ENCODE assay signal across 16 mouse cellular contexts in the genomic region with DNA sequence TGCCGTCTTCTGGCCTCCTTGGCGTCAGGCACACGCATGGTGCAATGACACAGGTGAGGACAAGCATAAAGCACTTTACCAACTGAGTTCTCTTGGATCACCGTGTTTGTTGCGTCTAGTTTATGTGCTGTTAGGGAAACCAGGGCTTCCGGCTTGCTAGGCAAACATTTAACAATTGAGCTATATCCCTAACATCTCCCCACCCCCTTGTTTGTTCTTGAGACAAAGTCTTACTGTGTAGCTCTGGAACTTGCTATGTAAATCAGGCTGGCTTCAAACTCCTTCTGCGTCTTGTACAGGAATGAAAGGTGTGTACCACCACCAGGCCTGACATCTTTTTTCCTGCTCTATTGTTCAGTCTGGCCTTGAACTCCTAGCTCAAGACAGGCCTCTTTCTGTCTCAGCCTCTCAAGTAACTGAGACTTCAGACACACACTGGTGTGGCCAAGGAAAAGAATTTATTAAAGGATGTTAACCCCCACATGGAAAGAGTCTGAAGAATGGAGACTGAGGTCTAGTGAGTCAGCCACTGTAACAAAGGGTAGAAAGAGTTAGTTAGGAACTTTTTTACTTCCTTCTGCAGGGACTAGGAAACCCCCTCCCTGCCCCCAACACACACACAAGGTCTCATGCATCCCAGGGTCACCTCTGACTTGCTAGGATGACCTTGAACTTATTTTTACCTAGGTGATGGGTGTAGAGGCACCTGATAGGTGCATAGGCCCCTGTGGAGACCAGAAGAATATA. TPM values are rescaled to one million over a fixed set of nuclear protein-coding genes. Genes with fewer than 3 reads are reported as not detected.
DNase-seq lines count a peak whose midpoint lies in the region; ATAC-seq and TF ChIP-seq lines count a peak whose summit lies in the region.
"Had no signal": no experiment of that assay in that cellular context is flagged by ENCODE, and none has a peak within 500 bp of the region (broad histone marks: within the 10 kb centered on the region; RNA-seq: fewer than 3 reads in every experiment).

No protein-coding gene starts in this region.

- no peak overlapping the region for H3K4me2 ChIP-seq in kidney, embryonic 16.5 days (replicated peaks; ENCODE audit: low read depth, low read length)
- no peak overlapping the region for H3K4me2 ChIP-seq in kidney, embryonic 14.5 days (replicated peaks; ENCODE audit: low read depth, low read length)
- peak overlapping the region; percentile 92 for H3K4me2 ChIP-seq in myocyte (ENCODE audit: low read depth)
- H3K4me2 ChIP-seq: embryonic facial prominence, embryonic 13.5 days; midbrain, embryonic 11.5 days; neural tube, embryonic 12.5 days had no signal

- H3K9ac ChIP-seq in kidney, embryonic 16.5 days (replicated peaks; ENCODE audit: low read length), result no peak overlapping the region
- H3K9ac ChIP-seq in kidney, embryonic 14.5 days (ENCODE audit: low read depth, low read length), result no peak overlapping the region
- no peak overlapping the region for H3K9ac ChIP-seq in ES-Bruce4 (ENCODE audit: low read depth, poor library complexity, severe bottlenecking)
- H3K9ac ChIP-seq: embryonic facial prominence, embryonic 13.5 days; liver, embryonic 14.5 days; neural tube, embryonic 12.5 days had no signal

- no peaks in the 10 kb centered on the region for H3K79me2 ChIP-seq in myocyte (ENCODE audit: control insufficient read depth, insufficient read depth)

- H3K27me3 ChIP-seq in kidney, embryonic 16.5 days (ENCODE audit: insufficient read depth, low read length), result no peaks in the 10 kb centered on the region
- no peaks in the 10 kb centered on the region for H3K27me3 ChIP-seq in kidney, embryonic 14.5 days (ENCODE audit: control insufficient read depth, insufficient read depth, low read length)
- no peaks in the 10 kb centered on the region for H3K27me3 ChIP-seq in ES-Bruce4 (ENCODE audit: control insufficient read depth, insufficient read depth, low read length, poor library complexity, severe bottlenecking)
- H3K27me3 ChIP-seq in myocyte (ENCODE audit: control insufficient read depth, insufficient read depth, insufficient read length), result no peaks in the 10 kb centered on the region
- H3K27me3 ChIP-seq: embryonic facial prominence, embryonic 13.5 days; neural tube, embryonic 12.5 days had no signal

- 74% methylated on average over 7 of the region's 7 CpGs for WGBS in kidney, embryonic 16.5 days
- 85% methylated on average over 7 of the region's 7 CpGs for WGBS in kidney, embryonic 14.5 days

- DNase-seq in urinary bladder, postnatal 25 days (ENCODE audit: low spot score), result no peak
- no peak for DNase-seq in layer of hippocampus, postnatal 10 days (ENCODE audit: low spot score in 2 of 2)
- DNase-seq: cerebellum, postnatal 10 days; kidney, postnatal 14 days; right cerebral cortex, adult 18-20 months; thymus, postnatal 4 days had no signal

- no peak overlapping the region for H3K4me3 ChIP-seq in kidney, embryonic 16.5 days (ENCODE audit: low read length)
- H3K4me3 ChIP-seq in kidney, embryonic 14.5 days (ENCODE audit: low read length), result no peak overlapping the region
- H3K4me3 ChIP-seq in ES-Bruce4 (ENCODE audit: low read depth, low read length) (no peak overlapping the region), myocyte (no peak overlapping the region)
- H3K4me3 ChIP-seq in embryonic fibroblast, embryonic 13.5 days (ENCODE audit: insufficient read depth, low read length), result no peak overlapping the region
- H3K4me3 ChIP-seq: embryonic facial prominence, embryonic 13.5 days; neural tube, embryonic 12.5 days had no signal

- peaks cover 58% of the 10 kb centered on the region for H3K4me1 ChIP-seq in kidney, embryonic 16.5 days (ENCODE audit: insufficient read depth, low read length)
- H3K4me1 ChIP-seq in kidney, embryonic 14.5 days (ENCODE audit: control insufficient read depth, insufficient read depth, low read length), result peaks cover 29% of the 10 kb centered on the region
- peaks cover 10% of the 10 kb centered on the region for H3K4me1 ChIP-seq in ES-Bruce4 (ENCODE audit: control insufficient read depth, insufficient read depth, low read length)
- H3K4me1 ChIP-seq in embryonic fibroblast, embryonic 13.5 days (ENCODE audit: control insufficient read depth, insufficient read depth, low read length), result peaks cover 24% of the 10 kb centered on the region
- H3K4me1 ChIP-seq: neural tube, embryonic 12.5 days had no signal

- peak overlapping the region; percentile 63; the same call in 1 of the 2 replicates for H3K27ac ChIP-seq in kidney, embryonic 16.5 days (ENCODE audit: low read length)
- no peak overlapping the region; the same call in 1 of the 2 replicates for H3K27ac ChIP-seq in kidney, embryonic 14.5 days (ENCODE audit: low read depth, low read length)
- H3K27ac ChIP-seq in ES-Bruce4 (ENCODE audit: insufficient read depth, low read length), result peak overlapping the region; percentile 53
- H3K27ac ChIP-seq in embryonic fibroblast, embryonic 13.5 days (ENCODE audit: insufficient read depth, low read length), result peak overlapping the region; percentile 100
- H3K27ac ChIP-seq: embryonic facial prominence, embryonic 13.5 days; liver, embryonic 14.5 days; neural tube, embryonic 12.5 days had no signal

- TF ChIP-seq POLR2A in ES-Bruce4 (IDR thresholded peaks at IDR 0.05; ENCODE audit: insufficient read depth, low read length) (no peak), myocyte (IDR thresholded peaks at IDR 0.05; ENCODE audit: insufficient read length, low read depth) (no peak)
- TF ChIP-seq POLR2A in embryonic fibroblast, embryonic 13.5 days (IDR thresholded peaks at IDR 0.05; ENCODE audit: low read depth, low read length), result peak; percentile 2; the same call in 1 of the 2 replicates

- TF ChIP-seq CTCF in ES-Bruce4 (IDR thresholded peaks at IDR 0.05; ENCODE audit: low read depth, low read length), result no peak
- TF ChIP-seq CTCF in embryonic fibroblast, embryonic 13.5 days (IDR thresholded peaks at IDR 0.05; ENCODE audit: borderline replicate concordance, insufficient read depth, low read length), result no peak

- TF ChIP-seq EP300 in ES-Bruce4 (IDR thresholded peaks at IDR 0.05; ENCODE audit: insufficient read depth, low read depth, low read length), result no peak

- H3K9me3 ChIP-seq in kidney, embryonic 16.5 days (ENCODE audit: low read length), result no peaks in the 10 kb centered on the region
- H3K9me3 ChIP-seq in kidney, embryonic 14.5 days (ENCODE audit: control insufficient read depth, low read length), result no peaks in the 10 kb centered on the region
- H3K9me3 ChIP-seq in ES-Bruce4 (replicated peaks; ENCODE audit: control insufficient read depth, insufficient read depth, low read length, poor library complexity, severe bottlenecking), result no peaks in the 10 kb centered on the region
- H3K9me3 ChIP-seq: embryonic facial prominence, embryonic 13.5 days; neural tube, embryonic 12.5 days had no signal

- no peak for ATAC-seq in kidney, embryonic 16.5 days (ENCODE audit: low FRiP score, low TSS enrichment)
- no peak for ATAC-seq in kidney, embryonic 14.5 days (ENCODE audit: low FRiP score, low TSS enrichment)
- ATAC-seq in CD4-positive, CD25-positive, alpha-beta regulatory T cell, adult 4 months, result no peak

- H3K36me3 ChIP-seq in kidney, embryonic 16.5 days (ENCODE audit: insufficient read depth, low read length), result no peaks in the 10 kb centered on the region
- H3K36me3 ChIP-seq in kidney, embryonic 14.5 days (ENCODE audit: control insufficient read depth, insufficient read depth, low read length), result no peaks in the 10 kb centered on the region
- H3K36me3 ChIP-seq in ES-Bruce4 (ENCODE audit: control insufficient read depth, insufficient read depth, low read length, poor library complexity, severe bottlenecking) (no peaks in the 10 kb centered on the region), myocyte (ENCODE audit: control insufficient read depth, insufficient read depth) (no peaks in the 10 kb centered on the region)
- H3K36me3 ChIP-seq: embryonic facial prominence, embryonic 13.5 days; neural tube, embryonic 12.5 days had no signal

- H3ac ChIP-seq in myocyte (ENCODE audit: control insufficient read depth, insufficient read length), result no peak overlapping the region

TF ChIP-seq in myocyte, 11 proteins besides CTCF, POLR2A, EP300 and RAD21 (continues in another document):
- no peak for TF ChIP-seq MYOD1 (IDR thresholded peaks at IDR 0.05; ENCODE audit: control insufficient read depth in 1 of 3, insufficient read length in 2 of 3, low read depth in 2 of 3)
- TF ChIP-seq CEBPB (IDR thresholded peaks at IDR 0.05; ENCODE audit: insufficient read depth, poor library complexity, severe bottlenecking), result no peak
- TF ChIP-seq MYOG (IDR thresholded peaks at IDR 0.05; ENCODE audit: control insufficient read depth in 1 of 3, insufficient read depth in 1 of 3, insufficient read length in 2 of 3, low read depth in 2 of 3), result no peak
- TF ChIP-seq POLR2AphosphoS2 (IDR thresholded peaks at IDR 0.05; ENCODE audit: insufficient read length, low read depth), result no peak
- TF ChIP-seq TCF3 (IDR thresholded peaks at IDR 0.05; ENCODE audit: insufficient read length, low read depth), result no peak
- TF ChIP-seq REST (IDR thresholded peaks at IDR 0.05; ENCODE audit: insufficient read depth, insufficient read length), result no peak
- TF ChIP-seq MAX (IDR thresholded peaks at IDR 0.05; ENCODE audit: low read depth), result no peak
- TF ChIP-seq USF1 (IDR thresholded peaks at IDR 0.05; ENCODE audit: low read depth), result no peak
- no peak for TF ChIP-seq E2F4 (IDR thresholded peaks at IDR 0.05; ENCODE audit: insufficient read depth)
- no peak for TF ChIP-seq TCF12 (IDR thresholded peaks at IDR 0.05; ENCODE audit: insufficient read depth, poor library complexity, severe bottlenecking)

RNA-seq across cellular contexts. Expression of gene Tubd1, which starts 31.0 kb away (rescaled TPM):
- polyA plus RNA-seq in kidney, embryonic 16.5 days (2015; fragmentation: Nextera tagmentation; extraction: Ambion mirVana), result 11.4 and 13.6 TPM in 2 replicates
- 11.3 and 13.4 TPM in 2 replicates for polyA plus RNA-seq in kidney, embryonic 14.5 days (2014; fragmentation: Nextera tagmentation; extraction: Ambion mirVana)
- polyA plus RNA-seq in ES-Bruce4 (2011; ENCODE audit: insufficient read depth, insufficient read length, low read depth, missing spikeins), result 9.7 and 12.1 TPM in 2 replicates
- 6.4 and 8.2 TPM in 2 replicates for polyA plus RNA-seq in embryonic fibroblast, embryonic 13.5 days (2011; ENCODE audit: insufficient read length, low read depth, missing spikeins)
- 6.6 TPM for polyA plus RNA-seq in myocyte (2012; fragmentation: generic; extraction: Trizol)
- 1 to 10 TPM; 6.4 to 7.2 TPM for total RNA-seq in layer of hippocampus, postnatal 10 days (2021)
- polyA plus RNA-seq in CD4-positive, CD25-positive, alpha-beta regulatory T cell, adult 4 months (2017; shearing (Covaris generic)), result 1 to 10 TPM; 4.0 to 6.7 TPM

RNA-seq across cellular contexts. Expression of gene Rps6kb1, which starts 31.2 kb away (rescaled TPM):
- polyA plus RNA-seq in kidney, embryonic 16.5 days (2015; fragmentation: Nextera tagmentation; extraction: Ambion mirVana), result 51.6 and 62.1 TPM in 2 replicates
- 46.0 and 56.1 TPM in 2 replicates for polyA plus RNA-seq in kidney, embryonic 14.5 days (2014; fragmentation: Nextera tagmentation; extraction: Ambion mirVana)
- polyA plus RNA-seq in ES-Bruce4 (2011; ENCODE audit: insufficient read depth, insufficient read length, low read depth, missing spikeins) (82.2 and 86.3 TPM in 2 replicates), myocyte (2012; fragmentation: generic; extraction: Trizol) (13.0 TPM)
- 70.3 and 71.4 TPM in 2 replicates for polyA plus RNA-seq in embryonic fibroblast, embryonic 13.5 days (2011; ENCODE audit: insufficient read length, low read depth, missing spikeins)
- total RNA-seq in layer of hippocampus, postnatal 10 days (2021), result 10 to 100 TPM; 49.8 to 52.9 TPM
- 10 to 100 TPM; 58.9 to 62.5 TPM for polyA plus RNA-seq in CD4-positive, CD25-positive, alpha-beta regulatory T cell, adult 4 months (2017; shearing (Covaris generic))
